Mouse (Mus musculus): Measurements from ENCODE around the gene Tcf20.

GRCm38 (mm10) chr15:82809511-82809910, 178.2 kb downstream of the Tcf20 start:
- TF ChIP-seq FLI1 (IDR thresholded peaks at IDR 0.05; ENCODE audit: low read length) = no peak
- no peak for TF ChIP-seq GATA1 (IDR thresholded peaks at IDR 0.05; ENCODE audit: borderline replicate concordance, low read length)
